Mouse (Mus musculus) midbrain, embryonic 11.5 days (tissue): Measurements from ENCODE around the gene Slc25a35. TPM values are rescaled to one million over a fixed set of nuclear protein-coding genes. Genes with fewer than 3 reads are reported as not detected.
A peak's percentile ranks its signal among the peaks of the same experiment; 100 is the strongest.
"Not testable (repeated sequence)": the region's sequence is repeated elsewhere in the genome, so short reads cannot be mapped to it uniquely, and the experiment has no call there.

Experiments used
- ATAC-seq: fragments of 200-750 bp; cut with Nextera tagmentation; 2 replicates; pipeline ENCODE4 v1.8.0; 2017; ENCODE audit warnings: moderate TSS enrichment, moderate library complexity; ENCODE audit not compliant: low FRiP score
- DNase-seq: peaks from one replicate; pipeline ENCODE4 v3.0.0; 2015; ENCODE audit warnings: low spot score; ENCODE audit errors: missing footprints
- H3K27ac ChIP-seq: fragments of 300-500 bp; sonication (generic); 2 replicates; pipeline ENCODE4 v1.5.1; 2014; ENCODE audit warnings: low read depth, low read length
- H3K27me3 ChIP-seq: fragments of 300-500 bp; sonication (generic); 2 replicates; pipeline ENCODE4 v1.6.1; 2014; ENCODE audit warnings: mild to moderate bottlenecking, low read length, moderate library complexity, mixed read lengths; ENCODE audit not compliant: control insufficient read depth, insufficient read depth
- H3K36me3 ChIP-seq: fragments of 300-500 bp; sonication (generic); 2 replicates; pipeline ENCODE4 v1.6.1; 2014; ENCODE audit warnings: mild to moderate bottlenecking, low read length, moderate library complexity, mixed read lengths; ENCODE audit not compliant: control insufficient read depth, insufficient read depth
- H3K4me1 ChIP-seq: fragments of 300-500 bp; sonication (generic); 2 replicates; pipeline ENCODE4 v1.6.1; 2014; ENCODE audit warnings: low read length; ENCODE audit not compliant: control insufficient read depth, insufficient read depth
- H3K4me2 ChIP-seq: fragments of 300-500 bp; sonication (generic); 2 replicates; pipeline ENCODE4 v1.6.1; 2014; ENCODE audit warnings: mild to moderate bottlenecking, moderate library complexity
- H3K4me3 ChIP-seq: fragments of 300-500 bp; sonication (generic); 2 replicates; pipeline ENCODE4 v1.5.1; 2014; ENCODE audit warnings: low read depth, low read length
- H3K9ac ChIP-seq: fragments of 300-500 bp; sonication (generic); 2 replicates; pipeline ENCODE4 v1.6.1; 2014; ENCODE audit warnings: low read length
- H3K9me3 ChIP-seq: fragments of 300-500 bp; sonication (generic); 2 replicates; pipeline ENCODE4 v1.6.1; 2016; ENCODE audit warnings: low read length; ENCODE audit not compliant: control insufficient read depth
- WGBS: fragments of 180-500 bp; shearing (Covaris S2); extraction: QIAGEN DNeasy Blood & Tissue Kit; methylation state at CpG from one replicate; pipeline ENCODE4 v1.1.7; 2014; 5-methylcytosine and 5-hydroxymethylcytosine counted together
- polyA plus RNA-seq: library from polyadenylated mRNA; unstranded; fragments of >200 nt; fragmentation: Nextera tagmentation; extraction: Ambion mirVana; gene quantifications from 2 replicates; pipeline ENCODE4 v1.2.1, GENCODE M21; 2014

Slc25a35 gene
- polyA plus RNA-seq, 1 experiment from 2014 or later, result 1.2 TPM

- no peak for ATAC-seq
- WGBS, result 56% methylated on average over 3 of the region's 3 CpGs
- peaks cover 28% of the 10 kb centered on the region for H3K27me3 ChIP-seq
- H3K4me3 ChIP-seq, result no peak overlapping the region
- peaks cover 10% of the 10 kb centered on the region for H3K4me1 ChIP-seq
- H3K9ac ChIP-seq, result no peak overlapping the region
- no peak overlapping the region for H3K4me2 ChIP-seq
- no peak overlapping the region for H3K27ac ChIP-seq
- no peaks in the 10 kb centered on the region for H3K9me3 ChIP-seq
- DNase-seq, result no peak
- no peaks in the 10 kb centered on the region for H3K36me3 ChIP-seq
These were observed 11.8 kb upstream of the Slc25a35 start for GRCm38 (mm10) chr11:68956107-68956506.

GRCm38 (mm10) chr11:68956697-68957096 lies 11.2 kb upstream of the Slc25a35 start:
- H3K36me3 ChIP-seq, result no peaks in the 10 kb centered on the region
- H3K9me3 ChIP-seq, result no peaks in the 10 kb centered on the region
- no peak overlapping the region for H3K4me3 ChIP-seq
- 22% methylated on average over 13 of the region's 13 CpGs for WGBS
- H3K9ac ChIP-seq, result no peak overlapping the region
- no peak for ATAC-seq
- peaks cover 10% of the 10 kb centered on the region for H3K4me1 ChIP-seq
- peaks cover 27% of the 10 kb centered on the region for H3K27me3 ChIP-seq
- no peak overlapping the region for H3K4me2 ChIP-seq
- no peak overlapping the region for H3K27ac ChIP-seq
- peak; percentile 82 for DNase-seq

- Histone ChIP-seq H3K9me3 (no peaks in the 10 kb centered on the region), H3K27ac (no peak within 1 kb of the TSS), H3K4me1 (peaks cover 10% of the 10 kb centered on the region), H3K9ac (no peak within 1 kb of the TSS), H3K27me3 (peaks cover 24% of the 10 kb centered on the region), H3K36me3 (no peaks in the 10 kb centered on the region), H3K4me2 (no peak within 1 kb of the TSS), H3K4me3 (no peak within 1 kb of the TSS)
- WGBS, result 26% methylated on average over 8 of the region's 8 CpGs
- DNase-seq, result peak; percentile 79
- no peak for ATAC-seq
These were observed 10.6 kb upstream of the Slc25a35 start, which contains the start of gene Arhgef15 for GRCm38 (mm10) chr11:68957308-68957707. Gene Arhgef15 (minus strand): TSS chr11:68957480.

- Histone ChIP-seq H3K9ac (no peak overlapping the region), H3K4me2 (no peak overlapping the region), H3K4me3 (no peak overlapping the region), H3K36me3 (no peaks in the 10 kb centered on the region), H3K27me3 (peaks cover 24% of the 10 kb centered on the region), H3K9me3 (no peaks in the 10 kb centered on the region), H3K4me1 (peaks cover 10% of the 10 kb centered on the region), H3K27ac (no peak overlapping the region)
- DNase-seq (no peak), ATAC-seq (no peak)
- 85% methylated on average over 1 of the region's 1 CpGs for WGBS
These were observed 10.0 kb upstream of the Slc25a35 start for GRCm38 (mm10) chr11:68957971-68958370.

- Histone ChIP-seq H3K9me3 (no peaks in the 10 kb centered on the region), H3K27ac (no peak overlapping the region), H3K9ac (no peak overlapping the region), H3K4me2 (no peak overlapping the region), H3K27me3 (peaks cover 4% of the 10 kb centered on the region; the same call in 1 of the 2 replicates), H3K4me1 (no peaks in the 10 kb centered on the region), H3K36me3 (no peaks in the 10 kb centered on the region), H3K4me3 (no peak overlapping the region)
- ATAC-seq (no peak), DNase-seq (peak; percentile 8)
- 75% methylated on average over 3 of the region's 3 CpGs for WGBS
These were observed 6.3 kb upstream of the Slc25a35 start for GRCm38 (mm10) chr11:68961596-68961995.

- H3K4me1 ChIP-seq, H3K27ac ChIP-seq, ATAC-seq, H3K9me3 ChIP-seq, H3K4me3 ChIP-seq, H3K36me3 ChIP-seq, H3K27me3 ChIP-seq, H3K9ac ChIP-seq, H3K4me2 ChIP-seq: not testable (repeated sequence)
- peak; percentile 26 for DNase-seq
- WGBS, result 30% methylated on average over 11 of the region's 11 CpGs
These were observed 5.8 kb upstream of the Slc25a35 start for GRCm38 (mm10) chr11:68962159-68962558.

- Histone ChIP-seq H3K27me3 (no peaks in the 10 kb centered on the region; the same call in 1 of the 2 replicates), H3K4me3 (no peak overlapping the region), H3K4me1 (peaks cover 2% of the 10 kb centered on the region; the same call in 1 of the 2 replicates), H3K9me3 (no peaks in the 10 kb centered on the region), H3K27ac (no peak overlapping the region), H3K36me3 (no peaks in the 10 kb centered on the region), H3K4me2 (no peak overlapping the region), H3K9ac (no peak overlapping the region)
- ATAC-seq (no peak), DNase-seq (no peak)
- WGBS, result 76% methylated on average over 2 of the region's 2 CpGs
These were observed 4.5 kb upstream of the Slc25a35 start for GRCm38 (mm10) chr11:68963405-68963804.

GRCm38 (mm10) chr11:68965050-68965449 lies 2.9 kb upstream of the Slc25a35 start:
- H3K4me1 ChIP-seq, result peaks cover 2% of the 10 kb centered on the region; the same call in 1 of the 2 replicates
- DNase-seq, result peak; percentile 12

GRCm38 (mm10) chr11:68965845-68966244 lies 2.1 kb upstream of the Slc25a35 start:
- 32% methylated on average over 3 of the region's 3 CpGs for WGBS
- Histone ChIP-seq H3K4me3 (no peak overlapping the region), H3K9ac (no peak overlapping the region), H3K4me2 (no peak overlapping the region), H3K4me1 (peaks cover 2% of the 10 kb centered on the region; the same call in 1 of the 2 replicates), H3K36me3 (no peaks in the 10 kb centered on the region), H3K27ac (no peak overlapping the region), H3K27me3 (no peaks in the 10 kb centered on the region; the same call in 1 of the 2 replicates), H3K9me3 (no peaks in the 10 kb centered on the region)
- ATAC-seq (no peak), DNase-seq (peak; percentile 94)

More at GRCm38 (mm10) chr11:68965050-68965449, 2.9 kb upstream of the Slc25a35 start:
- Histone ChIP-seq H3K4me3 (no peak overlapping the region), H3K9me3 (no peaks in the 10 kb centered on the region), H3K27me3 (no peaks in the 10 kb centered on the region; the same call in 1 of the 2 replicates), H3K36me3 (no peaks in the 10 kb centered on the region), H3K4me2 (no peak overlapping the region), H3K9ac (no peak overlapping the region), H3K27ac (no peak overlapping the region)
- no peak for ATAC-seq
